Mouse (Mus musculus) lung, postnatal 36 days (tissue): ENCODE data around the gene Ston2.

Experiments used
- DNase-seq: peaks from one replicate; pipeline ENCODE4 v3.0.0; 2022; ENCODE audit warnings: mixed read lengths

Gene Ston2

GRCm38 (mm10) chr12:91695761-91696160, 92.4 kb downstream of the Ston2 start:
- DNase-seq, result no peak

- DNase-seq, result no peak
Observed at GRCm38 (mm10) chr12:91694748-91695147, 93.4 kb downstream of the Ston2 start.

GRCm38 (mm10) chr12:91693566-91693965, 94.6 kb downstream of the Ston2 start:
- DNase-seq, result no peak

- DNase-seq, result no peak
Observed at GRCm38 (mm10) chr12:91692991-91693390, 95.2 kb downstream of the Ston2 start.

- peak; percentile 67 for DNase-seq
Observed at GRCm38 (mm10) chr12:91685674-91686290, 102.4 kb downstream of the Ston2 start.

- no peak for DNase-seq
Observed at GRCm38 (mm10) chr12:91684840-91685415, 103.3 kb downstream of the Ston2 start.

GRCm38 (mm10) chr12:91684101-91684839, 103.9 kb downstream of the Ston2 start:
- DNase-seq, result peak; percentile 30

GRCm38 (mm10) chr12:91683549-91684100, 104.6 kb downstream of the Ston2 start:
- DNase-seq, result no peak

GRCm38 (mm10) chr12:91683096-91683495, 105.1 kb downstream of the Ston2 start:
- DNase-seq, result no peak

GRCm38 (mm10) chr12:91679320-91680064, 108.7 kb downstream of the Ston2 start:
- no peak for DNase-seq

GRCm38 (mm10) chr12:91675937-91676336, 112.2 kb downstream of the Ston2 start:
- DNase-seq, result peak; percentile 28

- no peak for DNase-seq
Observed at GRCm38 (mm10) chr12:91673141-91673540, 115.0 kb downstream of the Ston2 start.

GRCm38 (mm10) chr12:91672528-91672927, 115.7 kb downstream of the Ston2 start:
- no peak for DNase-seq

- DNase-seq, result peak; percentile 62
Observed at GRCm38 (mm10) chr12:91668529-91669245, 119.5 kb downstream of the Ston2 start.

GRCm38 (mm10) chr12:91667741-91668140, 120.4 kb downstream of the Ston2 start:
- no peak for DNase-seq

- no peak for DNase-seq
Observed at GRCm38 (mm10) chr12:91666607-91667006, 121.6 kb downstream of the Ston2 start.

GRCm38 (mm10) chr12:91665431-91665830, 122.8 kb downstream of the Ston2 start:
- no peak for DNase-seq

- no peak for DNase-seq
Observed at GRCm38 (mm10) chr12:91663260-91663659, 124.9 kb downstream of the Ston2 start.

- DNase-seq, result no peak
Observed at GRCm38 (mm10) chr12:91662844-91663243, 125.3 kb downstream of the Ston2 start.

GRCm38 (mm10) chr12:91660640-91661417, 127.4 kb downstream of the Ston2 start:
- no peak for DNase-seq

GRCm38 (mm10) chr12:91654399-91655122, 133.6 kb downstream of the Ston2 start:
- peak; percentile 65 for DNase-seq
